Mouse (Mus musculus): ENCODE measurements around the gene Insm1.

Insm1 gene

DNA sequence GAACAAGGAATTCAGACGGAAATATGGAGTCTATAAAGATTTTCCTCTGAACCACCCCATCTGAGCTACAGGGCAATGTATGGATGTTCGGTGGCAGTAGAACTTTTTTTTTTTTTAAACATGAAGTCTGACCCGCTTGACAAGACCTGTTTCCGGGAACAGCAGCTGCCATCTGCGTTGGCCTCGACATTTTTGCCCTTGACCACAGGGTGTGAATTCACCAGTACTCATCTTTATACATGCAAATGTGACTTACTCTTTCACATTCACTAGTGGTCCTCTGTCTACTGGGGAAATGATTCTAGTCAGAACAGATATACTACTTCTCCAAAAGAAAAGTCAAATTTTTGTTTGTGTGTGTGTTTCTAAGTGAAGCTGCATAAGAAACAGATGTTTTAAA lies 4.1 kb downstream of the Insm1 start:
- DNase-seq = no peak

GRCm38 (mm10) chr2:146226484-146226883 lies 4.8 kb downstream of the Insm1 start:
- no peak for DNase-seq

DNA sequence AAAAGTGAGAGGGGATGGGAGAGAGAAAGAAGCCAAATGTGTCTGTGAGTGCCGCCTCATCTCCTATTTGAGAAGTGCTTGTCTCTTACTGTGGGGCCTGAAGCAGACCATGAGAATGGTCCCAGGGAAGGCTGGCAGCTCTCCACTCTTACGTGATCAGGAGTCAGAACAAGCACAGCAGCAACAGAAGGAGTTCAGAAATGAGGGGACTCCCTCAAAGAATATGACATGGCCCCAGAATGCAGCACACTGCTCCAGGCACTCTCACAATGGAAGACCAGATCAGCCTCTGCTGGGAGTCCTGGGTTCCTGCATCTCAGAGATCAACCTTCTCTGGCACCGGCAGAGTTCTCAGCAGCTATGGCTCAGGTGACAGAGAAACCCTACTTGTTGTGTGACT lies 5.9 kb downstream of the Insm1 start:
- DNase-seq = no peak

GRCm38 (mm10) chr2:146228435-146228834 lies 6.7 kb downstream of the Insm1 start:
- no peak for DNase-seq

DNA sequence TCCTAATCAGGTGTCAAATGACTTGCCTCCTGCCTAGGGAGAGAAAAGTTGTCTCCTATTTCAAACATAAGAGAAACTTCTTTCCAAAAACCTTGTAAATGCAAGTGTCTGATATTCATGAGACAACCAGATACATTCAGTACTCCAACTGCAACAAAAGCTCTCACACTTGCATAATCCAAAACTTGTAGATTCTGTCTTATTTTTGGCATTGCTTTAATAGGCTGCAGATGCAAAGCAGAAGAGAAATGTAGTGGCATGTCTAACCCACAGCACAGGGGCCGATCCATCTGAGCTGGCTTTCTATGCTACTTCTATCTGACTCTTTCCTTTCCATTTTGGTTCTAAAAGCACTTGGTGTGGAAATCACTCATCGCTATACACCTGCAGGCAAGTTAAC lies 9.8 kb downstream of the Insm1 start:
- no peak for DNase-seq

DNA sequence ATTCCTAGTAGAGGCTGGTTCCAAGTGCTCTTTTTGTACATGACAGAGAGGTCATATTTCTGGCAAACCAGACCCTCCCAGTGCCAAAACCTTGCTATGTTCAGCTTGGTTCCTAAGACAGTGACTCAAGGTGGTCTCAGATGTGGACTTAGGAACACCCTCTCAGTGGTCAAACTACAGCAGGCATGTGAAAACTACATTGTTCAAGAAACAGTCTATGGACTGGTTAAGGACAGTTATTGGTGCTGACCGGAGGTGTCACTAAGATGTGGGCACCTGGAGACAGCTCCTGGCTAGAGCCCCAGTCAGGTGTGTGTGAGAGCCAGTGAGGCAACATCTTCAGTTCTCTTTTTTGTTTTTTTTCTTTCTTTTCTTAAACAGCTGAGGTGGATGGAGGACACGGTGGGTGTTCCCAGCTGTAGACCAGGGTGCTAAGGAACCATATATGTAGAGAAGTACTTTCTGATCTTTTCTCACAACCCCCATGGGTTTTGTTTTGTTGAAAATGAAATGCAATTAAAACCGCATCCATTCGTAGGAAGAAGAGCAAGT lies 17.6 kb downstream of the Insm1 start:
- DNase-seq = no peak

GRCm38 (mm10) chr2:146244049-146244448 lies 22.3 kb downstream of the Insm1 start:
- DNase-seq = no peak

GRCm38 (mm10) chr2:146245401-146245800 lies 23.7 kb downstream of the Insm1 start:
- no peak for DNase-seq

DNA sequence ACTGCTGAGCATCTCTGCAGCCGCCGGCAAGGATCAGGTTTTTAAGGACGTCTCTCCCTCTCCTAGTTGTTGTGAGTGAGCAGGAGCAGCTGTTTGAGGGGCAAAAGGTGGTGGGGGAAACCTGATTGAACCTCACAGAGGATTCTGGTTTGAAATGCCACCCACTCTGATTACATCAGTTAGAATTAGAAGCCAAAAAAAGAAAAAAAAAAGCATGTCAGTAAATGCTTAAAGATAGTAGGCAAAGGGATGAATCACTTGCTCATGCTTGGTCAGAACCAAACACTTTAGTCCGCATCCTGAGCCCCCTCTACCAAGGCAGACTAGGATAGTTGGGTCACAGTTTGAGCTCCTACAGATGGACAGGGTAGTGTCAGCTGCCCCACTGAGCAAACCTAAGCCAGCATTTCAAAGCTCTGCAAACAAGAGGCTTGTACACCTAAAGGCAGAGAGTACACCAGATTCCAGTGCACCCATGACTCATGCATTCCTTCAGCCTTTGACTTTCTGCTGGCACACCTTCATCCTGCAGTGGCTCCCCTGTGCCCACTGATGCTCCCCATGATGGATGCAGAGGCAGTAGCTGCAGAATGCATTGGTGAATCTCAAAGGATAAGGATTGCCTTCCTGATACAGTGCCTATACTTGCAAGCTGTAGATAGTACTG lies 24.8 kb downstream of the Insm1 start:
- no peak for DNase-seq

DNA sequence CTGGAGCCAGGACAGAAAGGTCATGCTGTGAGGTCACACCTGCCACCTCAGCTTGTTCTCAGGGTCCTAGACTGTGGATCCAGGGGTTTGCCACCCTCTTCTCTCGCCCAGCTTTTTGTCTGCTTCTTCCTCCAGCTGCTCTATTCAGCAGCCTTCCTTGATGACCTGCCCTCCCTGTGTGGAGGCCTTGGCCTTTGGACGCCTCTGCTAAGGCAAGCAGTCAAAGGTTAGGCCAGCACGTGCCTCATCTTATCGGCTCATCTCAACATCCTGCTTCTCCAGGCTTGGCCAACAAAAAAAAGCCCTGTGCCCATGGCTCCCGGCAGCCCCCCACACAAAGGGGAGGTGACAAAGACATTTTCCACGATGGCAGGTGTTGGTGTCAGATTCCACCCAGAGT lies 25.9 kb downstream of the Insm1 start:
- no peak for DNase-seq

DNA sequence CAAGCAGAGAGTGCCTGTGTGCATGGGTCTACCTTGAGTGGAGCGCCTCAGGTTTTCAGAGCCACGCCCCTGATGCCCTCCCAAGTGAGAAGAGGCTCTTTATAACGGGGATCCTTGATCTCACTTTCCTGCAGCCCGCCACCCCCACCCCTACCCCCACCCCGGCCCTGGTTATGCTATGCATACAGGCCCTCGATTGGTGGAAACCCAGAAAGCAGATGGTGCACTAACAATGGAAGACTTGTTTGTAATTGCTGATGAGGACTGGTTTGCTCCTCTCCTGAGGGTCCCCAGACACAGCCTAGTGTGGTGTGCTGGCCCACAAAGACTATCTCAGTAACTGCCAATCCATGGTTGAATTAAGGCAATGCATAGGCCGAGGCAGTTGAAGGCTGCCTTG lies 27.3 kb downstream of the Insm1 start:
- DNase-seq = no peak

DNA sequence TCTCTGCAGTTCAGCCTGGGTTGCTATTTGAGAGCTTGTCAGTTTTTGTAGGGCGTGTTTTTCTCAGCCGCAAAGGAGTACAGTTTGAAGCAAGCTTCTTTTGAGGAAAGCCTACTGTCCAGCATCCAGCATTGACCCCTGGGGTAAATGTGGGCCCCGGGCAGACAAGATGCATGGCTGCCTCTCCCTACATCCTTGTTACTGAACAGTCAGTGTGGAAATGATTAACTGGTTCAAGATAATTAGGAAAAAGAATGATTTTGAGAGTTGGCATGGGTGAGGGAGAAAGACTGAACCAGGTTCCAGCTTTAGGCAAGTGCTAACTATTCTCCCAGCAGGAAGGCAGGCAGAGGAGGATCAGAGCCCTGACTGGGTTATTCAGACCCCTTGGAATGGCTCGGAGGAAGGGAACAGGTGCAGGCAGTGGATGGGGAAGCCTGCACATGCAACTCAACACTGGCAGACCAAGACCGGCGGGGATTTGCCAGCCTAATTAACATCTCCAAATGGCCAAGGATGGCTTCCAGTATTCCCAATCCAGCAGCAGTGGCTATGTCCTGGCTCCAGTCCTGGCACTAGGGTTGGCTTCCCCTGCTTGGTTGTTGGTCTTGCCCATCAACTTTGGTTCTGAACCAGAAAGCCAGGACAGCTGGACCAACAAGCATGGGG lies 28.6 kb downstream of the Insm1 start:
- no peak for DNase-seq

- DNase-seq = no peak
Measured at GRCm38 (mm10) chr2:146254387-146254786, 32.7 kb downstream of the Insm1 start.

GRCm38 (mm10) chr2:146255636-146256035 lies 33.9 kb downstream of the Insm1 start:
- no peak for DNase-seq

DNA sequence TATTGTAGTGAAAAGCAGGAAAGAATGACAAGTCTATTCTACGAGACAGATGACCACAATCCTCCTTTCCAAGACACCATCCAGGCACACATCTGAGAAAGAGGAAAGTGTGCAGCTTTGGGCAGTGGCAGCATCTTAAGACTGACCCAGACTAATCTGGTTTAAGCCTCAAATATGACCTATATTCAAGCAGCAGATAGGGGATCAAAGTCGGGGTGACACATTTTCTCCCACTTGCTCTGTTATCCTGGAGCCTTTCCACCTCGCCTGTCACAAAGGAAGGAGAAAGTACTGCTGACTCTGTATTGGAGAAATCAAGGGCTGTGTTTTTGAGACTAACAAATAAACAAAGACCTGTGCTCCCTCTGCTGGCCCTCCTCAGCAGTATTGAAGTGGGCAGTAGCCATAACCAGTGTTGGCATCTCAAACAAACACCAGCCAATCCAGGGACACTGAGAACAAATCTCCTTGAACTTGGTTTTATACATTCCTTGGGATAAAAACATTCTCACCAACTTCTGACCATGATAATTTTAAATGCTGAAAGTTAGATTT lies 34.7 kb downstream of the Insm1 start:
- peak; percentile 14 for DNase-seq

GRCm38 (mm10) chr2:146257037-146257436 lies 35.3 kb downstream of the Insm1 start:
- DNase-seq = no peak

DNA sequence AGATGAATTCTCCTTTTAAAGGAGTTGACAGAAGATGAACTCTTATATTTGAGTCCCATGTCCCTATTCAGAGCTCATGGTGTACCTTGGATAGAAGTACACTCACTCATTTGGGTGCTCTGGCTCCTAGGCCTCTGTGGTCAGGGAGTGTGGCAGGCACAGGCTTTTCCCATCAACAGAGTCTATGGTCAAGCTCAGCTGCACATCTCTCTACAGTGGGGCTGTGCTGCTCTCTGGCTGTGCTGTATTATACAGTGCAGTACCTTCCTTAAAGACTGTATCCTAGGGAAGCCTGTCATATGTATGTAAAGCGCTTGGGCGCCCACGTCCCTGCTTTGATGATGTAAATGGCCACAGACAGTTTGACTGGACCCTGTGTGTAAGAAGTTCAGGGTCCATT lies 35.9 kb downstream of the Insm1 start:
- no peak for DNase-seq

GRCm38 (mm10) chr2:146258736-146259469 lies 37.2 kb downstream of the Insm1 start:
- peak; percentile 15 for DNase-seq

DNA sequence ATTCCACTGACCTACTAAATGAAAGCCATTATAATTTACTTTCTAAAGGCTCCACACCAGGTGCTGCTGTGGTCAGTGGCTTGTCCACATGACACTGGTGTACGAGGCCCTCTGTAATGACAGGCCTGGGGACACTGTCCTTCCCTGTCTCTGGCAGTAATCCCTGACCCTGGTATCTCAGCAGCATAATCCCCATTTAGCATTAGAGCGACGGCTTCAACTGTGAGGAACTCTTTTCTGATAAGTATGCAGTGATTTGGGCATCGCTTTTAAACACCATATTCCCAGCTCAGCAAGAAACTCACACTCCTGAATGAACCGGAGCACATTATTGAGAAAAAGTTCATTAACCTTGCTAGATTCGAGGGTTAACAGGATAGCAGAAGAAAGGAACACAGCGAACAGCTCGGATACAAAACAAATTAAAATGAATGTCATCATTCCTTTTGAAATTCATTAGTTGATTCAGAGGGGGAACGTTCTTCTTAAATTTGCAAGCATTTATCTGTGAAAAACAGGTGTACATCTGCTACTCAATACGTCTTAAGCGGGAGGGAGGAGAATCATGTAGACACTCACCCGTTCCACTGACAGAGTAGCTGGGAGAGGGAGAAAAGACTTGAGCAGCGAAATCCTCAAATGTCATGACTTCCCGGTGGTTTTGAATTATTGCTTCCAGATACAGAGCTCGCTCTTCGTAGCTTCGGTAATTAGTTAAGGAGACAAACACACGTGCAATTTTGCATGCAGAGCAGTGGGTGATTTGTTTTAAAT lies 38.3 kb downstream of the Insm1 start:
- DNase-seq = no peak

- no peak for DNase-seq
Measured at GRCm38 (mm10) chr2:146261146-146261545, 39.4 kb downstream of the Insm1 start.

GRCm38 (mm10) chr2:146262215-146262614 lies 40.5 kb downstream of the Insm1 start:
- DNase-seq = no peak

DNA sequence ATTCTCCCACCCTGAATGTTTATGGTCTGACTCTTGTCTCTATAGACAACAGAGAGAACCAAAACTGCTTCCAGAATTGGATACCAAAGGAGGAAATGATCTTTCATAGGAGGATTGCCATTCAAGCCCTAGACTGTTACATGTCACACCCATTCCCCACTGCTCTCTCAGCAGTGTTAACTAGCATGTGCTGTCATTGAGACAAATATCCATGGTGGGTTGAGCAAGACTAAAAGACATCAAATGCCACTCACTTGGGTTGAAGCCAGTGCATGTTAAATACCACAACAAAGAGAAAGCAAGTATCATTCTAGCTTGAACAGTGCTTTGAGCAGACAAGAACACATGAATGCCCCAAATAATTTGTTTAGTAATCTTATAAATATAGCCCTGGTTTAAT lies 41.2 kb downstream of the Insm1 start:
- DNase-seq = no peak

DNA sequence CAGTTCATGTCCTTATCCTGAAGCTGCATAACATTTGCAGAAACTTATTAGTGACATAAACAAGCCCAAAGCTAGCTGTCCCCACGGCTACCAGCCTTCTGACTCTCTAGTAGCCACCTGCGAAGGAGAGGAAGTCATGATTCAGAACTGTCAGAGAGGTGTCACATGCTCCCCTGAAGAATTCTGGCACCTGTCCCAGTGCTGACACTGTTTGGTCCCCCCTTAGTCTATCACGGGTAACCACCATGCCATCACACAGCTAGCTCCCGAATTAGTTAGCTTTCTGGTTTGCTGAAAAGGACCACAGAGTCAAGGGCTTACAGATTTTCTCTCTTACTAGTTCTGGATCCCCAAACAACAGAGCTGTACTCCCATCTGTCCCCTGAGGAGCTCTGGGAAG lies 43.3 kb downstream of the Insm1 start:
- DNase-seq = no peak

Measured in right cerebral cortex, postnatal 4 days (tissue).